Mouse (Mus musculus) cerebellum, adult 2 months (tissue): Measurements from ENCODE around the gene Hapln2.

ENCODE experiments used
- CTCF ChIP-seq: fragments of 200-500 bp; IDR thresholded peaks from 2 replicates; pipeline ENCODE4 v1.5.1; 2011; ENCODE audit warnings: low read depth, mild to moderate bottlenecking, control low read depth, low read length, moderate library complexity, borderline replicate concordance; ENCODE audit not compliant: insufficient read depth
- POLR2A ChIP-seq: fragments of 200-500 bp; IDR thresholded peaks from 2 replicates; pipeline ENCODE4 v1.6.1; 2011; ENCODE audit warnings: low read length, control low read depth, borderline replicate concordance; ENCODE audit not compliant: insufficient read depth

DNA sequence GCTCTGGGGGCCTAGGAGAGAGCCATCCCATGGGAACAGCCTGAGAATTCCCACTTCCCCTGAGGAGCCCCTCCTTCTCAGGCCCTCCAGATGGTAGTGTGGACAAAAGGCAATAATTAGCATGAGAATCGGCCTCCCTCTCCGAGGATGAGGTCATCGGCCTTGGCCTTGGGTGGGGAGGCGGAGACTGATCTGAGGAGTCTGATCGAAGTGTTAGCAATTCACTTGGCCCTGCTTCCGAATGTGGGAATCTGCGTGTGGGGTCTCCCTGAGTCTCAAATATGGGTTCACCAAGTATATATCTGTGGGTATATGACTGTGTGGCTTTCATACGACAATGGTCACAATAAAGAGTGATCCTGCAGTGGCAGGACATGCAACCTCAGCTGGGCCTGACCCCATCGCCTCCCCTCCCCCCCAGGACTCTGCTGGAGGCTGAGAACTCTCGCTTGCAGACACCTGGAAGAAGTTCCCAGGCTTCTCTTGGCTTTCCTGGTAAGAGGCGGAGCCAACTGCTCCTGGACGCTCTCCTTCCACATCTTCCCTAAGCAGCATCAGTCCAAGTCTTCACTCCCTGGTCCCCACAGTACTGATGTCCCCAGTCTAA, 52.9 kb downstream of the Hapln2 start:
- TF ChIP-seq POLR2A (no peak), CTCF (no peak)
